Mouse (Mus musculus): ENCODE measurements around the gene Olfr799.

Gene Olfr799

GRCm38 (mm10) chr10:129637184-129637583 is at the start of gene Olfr799:
Olfr799 (plus strand) TSS chr10:129637484.
- DNase-seq, result no peak

- no peak for DNase-seq
These were observed 24.8 kb upstream of the Olfr799 start, which contains the start of gene Olfr796 for GRCm38 (mm10) chr10:129612470-129612869. Olfr796 (minus strand) TSS chr10:129612570.

DNA sequence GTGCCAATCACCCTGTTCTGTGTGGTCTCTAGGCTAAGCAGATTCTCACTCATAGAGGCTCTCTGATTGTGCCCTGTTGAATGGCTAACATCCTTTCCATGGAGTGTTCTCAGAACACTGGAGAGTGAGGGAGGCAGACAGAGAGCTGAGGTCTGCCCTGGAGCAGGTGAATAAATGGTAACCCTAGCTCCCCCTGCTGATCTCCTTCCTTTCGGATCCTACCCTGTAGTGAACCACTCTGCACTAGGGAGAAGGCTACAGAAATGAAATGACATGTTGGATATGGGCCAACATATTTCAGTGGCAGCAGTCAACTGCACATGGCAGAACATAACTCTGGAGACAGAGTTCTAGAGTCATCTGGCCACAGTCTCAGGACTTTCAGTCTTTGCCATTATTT is 15.6 kb upstream of the Olfr799 start:
- no peak for DNase-seq

GRCm38 (mm10) chr10:129623251-129623650 is 14.0 kb upstream of the Olfr799 start:
- no peak for DNase-seq

DNA sequence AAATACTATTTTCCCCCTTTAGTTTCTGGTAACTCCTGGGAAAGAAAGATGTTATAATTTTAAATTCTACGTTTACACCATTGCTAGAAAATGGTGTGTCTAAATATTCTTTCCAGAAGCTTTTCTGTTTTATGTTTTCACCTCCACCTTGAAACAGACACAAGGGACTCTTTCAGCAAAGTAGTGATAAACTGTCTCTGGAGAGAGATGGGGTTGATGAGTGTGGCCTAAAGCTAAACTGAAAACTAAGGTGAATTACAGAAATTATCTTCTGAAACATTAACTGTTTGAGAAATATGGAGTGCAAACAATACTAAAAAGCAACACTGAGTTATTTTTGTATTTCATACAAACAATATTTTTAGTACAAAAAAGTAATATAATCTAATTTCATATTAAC is 9.4 kb upstream of the Olfr799 start, which contains the start of gene Olfr798:
Gene Olfr798, minus strand, starts transcription at position 101 of the 400 bp plus-strand sequence.
- DNase-seq, result no peak

GRCm38 (mm10) chr10:129651763-129652162 is 14.5 kb downstream of the Olfr799 start:
- DNase-seq, result no peak

- no peak for DNase-seq
These were observed 20.1 kb downstream of the Olfr799 start, which contains the start of gene Olfr800 for GRCm38 (mm10) chr10:129657394-129657793. Olfr800 (plus strand) TSS chr10:129657694.

DNA sequence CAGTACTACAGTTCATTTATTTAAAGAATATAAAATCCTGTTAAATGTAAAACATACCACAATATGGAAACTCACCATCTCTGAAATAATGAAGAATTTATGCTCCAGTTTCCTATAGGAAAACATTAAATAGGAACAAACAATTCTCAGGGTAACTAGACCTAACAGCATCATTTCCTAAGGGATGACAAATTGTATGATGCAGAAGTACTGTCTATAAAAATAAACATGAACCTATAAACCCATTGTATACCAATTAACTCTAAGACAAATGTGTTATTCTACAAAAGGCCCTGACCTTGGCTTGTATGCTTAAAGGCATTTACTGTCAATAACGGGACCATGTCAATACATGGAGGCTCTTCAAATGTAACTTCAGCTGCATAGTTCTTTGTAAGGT is 36.5 kb downstream of the Olfr799 start, which contains the start of gene Olfr801:
Gene Olfr801, minus strand, starts transcription at position 101 of the 400 bp plus-strand sequence.
- no peak for DNase-seq

- no peak for DNase-seq
These were observed 50.8 kb downstream of the Olfr799 start, which contains the start of gene Olfr802 for GRCm38 (mm10) chr10:129688069-129688468. Olfr802 (minus strand) TSS chr10:129688169.

GRCm38 (mm10) chr10:129694186-129694585 is 56.9 kb downstream of the Olfr799 start, which contains the start of gene Olfr803:
Olfr803 (minus strand) TSS chr10:129694286.
- no peak for DNase-seq
